ENCODE assay signal across 8 mouse cellular contexts in genomic region chr7:123982461-123983038, GRCm38 (mm10). TPM values are rescaled to one million over a fixed set of nuclear protein-coding genes. Genes with fewer than 3 reads are reported as not detected.
DNase-seq lines count a peak whose midpoint lies in the region; ATAC-seq and TF ChIP-seq lines count a peak whose summit lies in the region.

Hs3st4 (plus strand) TSS chr7:123982869.

- peaks cover 90% of the 10 kb centered on the region for H3K27me3 ChIP-seq in heart, embryonic 10.5 days (ENCODE audit: insufficient read depth, poor library complexity, severe bottlenecking)
- H3K27me3 ChIP-seq in neural tube, embryonic 13.5 days: peaks cover 96% of the 10 kb centered on the region

- intact Hi-C loops in left cerebral cortex, postnatal 25 days (cut with DNase I): no loop called here

- peak within 1 kb of the TSS; percentile 74 for H3K9ac ChIP-seq in neural tube, embryonic 13.5 days

- peak within 1 kb of the TSS; percentile 92 for H3K4me2 ChIP-seq in neural tube, embryonic 13.5 days

- TF ChIP-seq CTCF in brain, embryonic 14.5 days (IDR thresholded peaks at IDR 0.05; ENCODE audit: borderline replicate concordance, extremely low read depth, insufficient read depth, insufficient read length): no peak

- no peak for TF ChIP-seq POLR2A in brain, embryonic 14.5 days (IDR thresholded peaks at IDR 0.05; ENCODE audit: borderline replicate concordance, extremely low read depth, insufficient read depth, insufficient read length, poor library complexity, severe bottlenecking)

- peak within 1 kb of the TSS; percentile 29; the same call in 1 of the 2 replicates for H3K27ac ChIP-seq in heart, embryonic 10.5 days
- H3K27ac ChIP-seq in neural tube, embryonic 13.5 days (replicated peaks): no peak within 1 kb of the TSS

- peak within 1 kb of the TSS; percentile 75 for H3K4me3 ChIP-seq in heart, embryonic 10.5 days
- H3K4me3 ChIP-seq in neural tube, embryonic 13.5 days: peak within 1 kb of the TSS; percentile 63

- 1% methylated on average over 38 of the region's 74 CpGs for WGBS in heart, embryonic 10.5 days
- under 1% methylated on average over 47 of the region's 74 CpGs for WGBS in neural tube, embryonic 13.5 days

- peak; percentile 50; the same call in 1 of the 2 replicates for ATAC-seq in granulocyte monocyte progenitor cell, adult 5-6 weeks (replicated peaks; ENCODE audit: poor library complexity, severe bottlenecking)
- peak; percentile 57; the same call in 1 of the 2 replicates for ATAC-seq in neural tube, embryonic 13.5 days (ENCODE audit: low read depth)

- H3K9me3 ChIP-seq in heart, embryonic 10.5 days: no peaks in the 10 kb centered on the region
- H3K9me3 ChIP-seq in neural tube, embryonic 13.5 days: no peaks in the 10 kb centered on the region

- no peak for DNase-seq in heart, embryonic 10.5 days (ENCODE audit: low spot score)
- no peak for DNase-seq in heart, adult 8-10 months (ENCODE audit: low spot score)
- DNase-seq in brain, embryonic 14.5 days (ENCODE audit: low read depth): peak; percentile 47
- DNase-seq in left cerebral cortex, postnatal 25 days (ENCODE audit: low spot score in 2 of 2): peak; percentile 36 to 44
- DNase-seq in spleen, adult 18-20 months: no peak
- no peak for DNase-seq in gastrocnemius, adult 18-20 months (ENCODE audit: low spot score)

- no peaks in the 10 kb centered on the region for H3K36me3 ChIP-seq in heart, embryonic 10.5 days
- no peaks in the 10 kb centered on the region for H3K36me3 ChIP-seq in neural tube, embryonic 13.5 days

- peaks cover 8% of the 10 kb centered on the region for H3K4me1 ChIP-seq in heart, embryonic 10.5 days
- peaks cover 17% of the 10 kb centered on the region for H3K4me1 ChIP-seq in neural tube, embryonic 13.5 days (replicated peaks)

RNA-seq across cellular contexts. Expression of gene Hs3st4, which starts in this region (rescaled TPM):
- polyA plus RNA-seq in heart, embryonic 10.5 days (2016; fragmentation: Nextera tagmentation; extraction: Ambion mirVana): 0.28 TPM in 2 replicates
- under 1 TPM in 2 of 4 experiments, not detected in 2; 0.09 to 0.11 TPM for total RNA-seq in heart, adult 8-10 months (2022)
- 10.1 and 15.8 TPM in 2 replicates for polyA plus RNA-seq in brain, embryonic 14.5 days (2012; rRNA removed)
- not detected in 2 replicates for total RNA-seq in granulocyte monocyte progenitor cell, adult 5-6 weeks (2014; fragmentation: Nextera tagmentation)
- not detected in 2 replicates for total RNA-seq in granulocyte monocyte progenitor cell, adult 5-6 weeks (2017)
- 10 to 100 TPM; 49.9 to 50.0 TPM for total RNA-seq in left cerebral cortex, postnatal 25 days (2021)
- polyA plus RNA-seq in neural tube, embryonic 13.5 days (2015; fragmentation: Nextera tagmentation; extraction: Ambion mirVana): 4.2 and 4.5 TPM in 2 replicates
- not detected for total RNA-seq in gastrocnemius, adult 18-20 months (2021)

Comparison
In these comparisons a context has a peak if more than half of its experiments do, and no peak if none do; other contexts are left out.
1. RNA of gene Hs3st4 (total RNA-seq): 49.9 to 50.0 TPM in left cerebral cortex, postnatal 25 days; 0.09 to 0.11 TPM in heart, adult 8-10 months, not detected in gastrocnemius, adult 18-20 months and not detected in granulocyte monocyte progenitor cell, adult 5-6 weeks; every median in the first group is over 10 times any median in the second.
2. Peak in ATAC-seq in granulocyte monocyte progenitor cell, adult 5-6 weeks; RNA of the gene not detected or under 1 TPM.
3. DNase-seq: peak in brain, embryonic 14.5 days (single experiment) and left cerebral cortex, postnatal 25 days (2 of 2); none in heart, embryonic 10.5 days (single experiment), heart, adult 8-10 months (single experiment), spleen, adult 18-20 months (0 of 2) and gastrocnemius, adult 18-20 months (single experiment).